Mouse (Mus musculus) T-helper 17 cell (primary cell): ENCODE measurements around the gene Spag16.

Experiments
- in situ Hi-C, 2 experiments: fragments of 300-600 bp; cut with MboI, MseI; formaldehyde crosslinking; loops; 1 replicate in 1 of 2; 2 replicates in 1 of 2; pipeline ENCODE4 v1.15.1; 2025; ENCODE audit warnings: high pct_unique_total_duplicates in 2 of 2

Gene Spag16

DNA sequence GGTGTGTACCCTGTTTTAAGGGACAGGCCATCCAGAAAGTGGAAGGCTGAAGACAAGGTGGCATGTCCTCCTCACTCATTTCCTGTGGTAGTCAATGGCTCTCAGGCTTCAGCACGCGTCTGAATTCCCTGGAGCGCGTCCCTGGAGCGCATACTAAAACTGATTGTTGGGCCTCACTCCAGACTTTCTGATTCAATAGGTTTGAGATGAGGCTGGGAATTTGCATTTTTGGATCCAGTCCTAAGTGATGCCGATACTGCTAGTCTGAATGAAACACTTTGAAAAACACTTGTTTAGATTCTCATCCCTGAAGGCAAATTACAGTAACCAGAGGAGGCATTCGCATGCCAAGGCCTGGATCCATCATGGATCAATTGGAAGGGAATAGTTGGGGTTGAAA lies 553.3 kb downstream of the Spag16 start:
- in situ Hi-C loops = no loop called here

DNA sequence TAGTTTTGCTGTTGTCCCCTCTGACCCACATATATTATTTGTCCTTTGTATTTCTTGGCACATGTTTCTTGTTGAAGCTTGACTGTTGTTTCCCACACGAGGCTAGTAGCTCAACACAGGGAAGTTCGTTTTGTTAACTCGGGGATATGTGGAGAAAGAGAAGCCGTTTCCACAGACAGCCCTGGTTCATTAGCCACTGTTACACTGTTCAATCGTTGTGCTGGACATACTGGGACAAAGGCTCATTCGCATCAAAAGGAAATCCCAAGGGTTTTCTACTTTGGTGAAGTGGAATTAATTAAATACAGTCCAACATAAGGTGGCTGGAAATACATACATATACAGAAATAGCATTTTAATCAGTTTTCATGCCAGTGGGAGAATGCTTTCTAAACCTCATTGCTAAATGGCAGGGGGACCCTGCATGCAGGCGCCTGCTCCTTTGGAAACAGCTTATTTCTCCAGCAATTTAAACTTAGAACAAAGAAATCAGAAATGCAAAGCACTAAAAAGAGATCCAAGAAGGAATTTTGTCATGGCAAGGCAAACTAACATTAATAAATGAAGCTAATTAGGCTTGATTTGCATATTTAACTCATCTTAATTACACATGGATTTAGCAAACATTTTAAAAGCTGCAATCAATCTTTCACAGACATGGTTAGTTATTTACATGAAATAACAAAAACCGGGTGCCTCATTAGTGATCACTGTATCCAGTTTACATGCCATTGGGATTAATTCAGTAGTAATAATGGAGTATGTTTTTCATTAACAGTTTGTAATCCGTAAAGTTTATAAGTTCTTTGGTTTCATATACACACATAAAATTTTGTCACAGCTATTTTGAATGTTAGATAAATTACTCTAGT lies 615.7 kb downstream of the Spag16 start:
- in situ Hi-C loops = no loop called here

DNA sequence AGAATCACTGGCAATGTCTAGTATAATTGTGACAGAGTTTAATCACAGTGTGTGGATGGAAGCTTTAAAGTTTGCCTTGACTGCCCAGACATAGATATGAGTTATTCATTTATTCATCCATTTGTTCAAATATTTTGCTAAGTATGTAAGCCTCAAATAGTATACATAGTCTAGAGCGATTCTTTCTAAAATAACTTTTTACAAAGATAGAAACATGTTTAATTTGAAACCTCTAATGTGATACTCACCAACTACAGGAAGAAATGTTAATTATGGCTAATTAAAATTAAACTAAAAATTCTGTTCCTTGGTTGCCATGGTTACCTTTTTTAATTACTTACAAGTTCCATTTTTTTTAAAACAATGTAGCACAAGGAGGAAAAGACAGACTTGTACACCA lies 653.1 kb downstream of the Spag16 start:
- in situ Hi-C loops = no loop called here

DNA sequence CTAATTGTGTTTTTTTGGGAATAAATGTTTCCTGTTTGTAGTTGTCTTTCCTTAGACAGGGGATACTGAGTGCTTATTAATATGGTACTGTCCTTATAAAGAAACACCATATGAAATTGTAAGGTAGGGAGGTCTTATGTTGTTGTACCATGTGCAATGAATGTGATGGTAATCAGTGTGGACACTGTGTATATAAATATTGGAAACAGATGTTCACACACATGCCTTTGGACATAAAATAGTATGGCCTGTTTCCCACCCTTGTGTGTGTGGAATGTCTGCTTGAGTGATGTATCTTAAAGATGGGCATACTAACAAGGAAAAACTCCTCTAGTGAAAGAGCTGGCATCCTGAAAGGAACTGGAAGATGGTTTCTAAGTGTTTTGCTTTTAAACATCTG lies 692.1 kb downstream of the Spag16 start:
- in situ Hi-C loops = no loop called here

DNA sequence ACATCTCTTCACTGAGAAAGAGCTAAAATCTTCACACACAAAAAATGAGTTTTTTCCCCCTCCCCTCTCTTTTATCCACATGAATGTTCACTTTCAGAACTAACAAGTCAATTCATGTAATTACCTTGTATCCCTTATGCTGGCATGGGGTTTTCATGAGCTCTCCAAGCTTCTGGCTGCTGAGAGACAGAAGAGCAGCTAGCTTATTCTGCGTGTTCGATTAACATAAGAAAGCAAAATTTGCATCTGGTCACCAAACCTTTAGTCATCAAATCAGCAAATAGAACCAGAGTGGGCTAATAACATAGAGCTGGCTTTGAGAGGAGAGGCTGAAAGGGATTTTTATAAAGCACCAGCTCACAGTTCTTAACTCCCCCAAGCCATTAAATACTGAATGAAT lies 700.4 kb downstream of the Spag16 start:
- in situ Hi-C loops = no loop called here

DNA sequence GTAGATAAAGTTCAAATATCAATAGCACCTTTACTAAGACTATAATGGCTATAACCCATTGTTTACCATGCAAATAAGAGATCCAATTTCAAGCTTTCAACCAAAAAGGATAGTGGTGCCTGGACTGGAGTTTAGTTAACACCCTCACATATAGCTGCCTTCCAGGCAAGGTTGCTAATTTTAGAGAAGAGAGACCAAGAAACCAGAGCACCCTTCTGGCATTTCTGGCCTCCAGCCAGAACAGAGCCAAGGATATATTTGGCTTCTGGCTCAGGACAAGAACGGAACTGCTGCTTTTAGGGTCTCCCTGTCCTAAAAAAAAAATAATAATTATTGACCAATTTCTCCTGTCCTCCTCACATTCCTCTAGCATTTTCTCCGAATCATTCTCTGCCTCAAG lies 703.0 kb downstream of the Spag16 start:
- in situ Hi-C loops = no loop called here

DNA sequence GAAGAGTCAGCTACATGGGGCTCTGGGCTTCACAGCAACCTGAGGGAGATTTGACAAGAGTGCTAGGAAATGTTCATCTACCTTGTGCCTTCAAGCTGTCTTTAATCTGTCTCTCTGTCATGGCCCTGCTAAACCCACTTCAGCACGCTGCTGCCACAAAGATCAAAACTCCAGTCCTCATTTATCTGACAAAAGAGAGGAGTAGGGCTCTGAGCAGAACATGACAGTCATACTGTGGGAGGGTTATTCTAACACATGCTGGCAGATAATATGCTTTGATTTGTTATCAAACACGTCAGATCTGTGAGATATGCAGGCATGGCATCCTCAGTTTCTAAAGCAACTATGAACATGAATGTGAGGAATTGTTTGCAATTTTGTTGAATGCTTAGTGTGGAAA lies 725.1 kb downstream of the Spag16 start:
- in situ Hi-C loops = no loop called here

DNA sequence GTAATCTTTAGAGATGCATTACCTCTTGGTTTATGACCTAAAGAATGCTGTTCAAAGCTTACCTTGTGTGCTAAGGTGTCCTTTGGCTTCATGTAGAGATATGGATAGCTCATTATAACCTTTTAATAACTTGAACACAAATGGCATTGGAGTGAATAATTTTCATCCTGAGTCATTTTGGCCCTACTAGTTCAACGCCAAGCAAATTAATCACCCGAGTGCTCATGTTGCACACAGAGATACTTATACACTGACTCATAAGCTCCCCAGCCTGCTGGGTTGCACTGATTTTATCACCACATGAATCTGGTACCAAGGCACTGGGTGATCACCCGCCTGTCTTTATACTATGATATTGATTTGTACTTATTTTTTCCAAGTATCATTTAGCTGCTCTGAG lies 795.0 kb downstream of the Spag16 start:
- in situ Hi-C loops = no loop called here

DNA sequence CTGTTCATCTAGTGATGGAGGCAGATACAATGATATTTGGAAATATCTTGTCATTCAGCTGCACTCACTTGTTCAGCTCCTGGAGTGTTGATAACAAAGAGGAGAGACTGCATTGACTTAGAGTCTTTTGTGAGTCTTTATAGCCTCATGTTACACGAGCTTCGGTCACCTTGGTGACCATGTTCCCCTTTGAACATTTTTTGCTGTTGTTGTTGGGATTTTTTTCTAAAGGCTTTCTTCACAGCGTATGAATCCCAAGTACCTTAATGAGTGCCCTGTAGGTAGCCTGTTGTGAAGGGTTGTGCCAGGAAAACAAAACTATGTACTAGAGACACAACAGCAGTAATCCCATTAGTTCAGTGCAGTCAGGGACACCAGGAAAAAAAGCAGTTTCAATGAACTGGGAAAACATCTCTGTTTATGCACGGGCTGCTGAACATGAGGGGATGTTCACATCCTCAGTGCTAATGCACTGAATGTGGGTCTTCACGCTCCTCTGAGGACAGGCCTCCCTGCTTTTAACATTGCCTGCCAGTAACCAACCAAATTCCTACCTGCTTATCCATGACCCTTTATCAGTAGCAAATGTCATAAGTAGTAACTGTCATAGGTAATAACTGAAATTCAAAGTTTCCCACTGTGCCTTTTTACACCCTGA lies 798.2 kb downstream of the Spag16 start:
- in situ Hi-C loops = no loop called here

DNA sequence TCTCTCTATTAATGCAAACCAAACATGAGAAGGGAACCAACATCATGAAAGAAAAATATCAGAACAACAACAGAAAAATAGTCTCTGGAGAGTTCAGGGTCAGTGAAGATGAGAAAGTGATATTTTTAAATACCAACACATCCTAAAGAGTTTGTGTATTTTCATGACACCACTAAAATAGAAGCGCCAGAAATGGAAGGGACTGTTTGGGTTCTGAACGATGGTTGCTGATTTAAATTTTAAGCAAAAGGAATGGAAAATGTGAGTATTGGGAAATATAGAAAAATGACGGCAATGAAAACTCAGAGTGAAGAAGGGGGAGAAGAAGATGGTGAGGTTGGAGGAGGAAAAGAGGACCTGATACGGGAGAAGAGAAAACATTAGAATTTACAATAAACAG lies 825.9 kb downstream of the Spag16 start:
- in situ Hi-C loops = no loop called here

DNA sequence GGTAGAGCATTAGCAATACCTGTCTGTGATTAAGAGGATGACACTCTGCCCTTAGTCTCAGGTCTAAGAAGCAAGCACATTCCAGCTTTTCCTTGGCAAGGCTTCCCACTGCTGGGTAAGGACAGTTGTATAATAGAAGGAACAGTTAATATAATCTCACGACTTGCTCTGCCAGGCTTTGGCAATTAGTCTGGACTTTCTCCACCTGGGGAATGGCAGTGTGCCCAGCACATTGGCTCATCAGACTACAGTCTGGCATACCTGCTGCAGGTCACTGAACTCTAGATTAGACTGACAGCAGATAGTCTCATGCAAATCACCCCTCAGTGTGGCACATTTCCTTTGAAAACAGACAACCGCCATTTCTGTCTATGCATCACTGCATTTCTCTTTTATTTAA lies 865.8 kb downstream of the Spag16 start:
- in situ Hi-C loops = no loop called here

DNA sequence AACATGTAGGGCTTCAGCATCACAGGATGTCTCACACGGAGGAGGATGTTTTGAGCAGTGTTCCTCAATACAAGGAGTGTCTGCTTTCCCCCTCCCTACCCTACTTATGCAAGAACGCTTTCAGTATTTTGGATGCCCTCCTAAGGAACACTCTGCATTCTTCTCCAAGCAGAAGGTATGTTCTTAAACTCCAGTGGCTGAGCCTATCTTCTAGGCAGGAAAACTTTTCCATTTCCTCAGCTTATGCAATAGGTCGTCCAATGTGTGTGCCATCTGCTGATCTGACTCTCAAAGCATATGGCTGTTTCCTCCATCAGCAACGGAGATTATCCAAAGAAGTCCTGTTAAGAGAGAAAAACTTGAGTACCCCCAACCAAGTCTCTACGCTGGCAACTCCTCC lies 873.5 kb downstream of the Spag16 start:
- in situ Hi-C loops = no loop called here

DNA sequence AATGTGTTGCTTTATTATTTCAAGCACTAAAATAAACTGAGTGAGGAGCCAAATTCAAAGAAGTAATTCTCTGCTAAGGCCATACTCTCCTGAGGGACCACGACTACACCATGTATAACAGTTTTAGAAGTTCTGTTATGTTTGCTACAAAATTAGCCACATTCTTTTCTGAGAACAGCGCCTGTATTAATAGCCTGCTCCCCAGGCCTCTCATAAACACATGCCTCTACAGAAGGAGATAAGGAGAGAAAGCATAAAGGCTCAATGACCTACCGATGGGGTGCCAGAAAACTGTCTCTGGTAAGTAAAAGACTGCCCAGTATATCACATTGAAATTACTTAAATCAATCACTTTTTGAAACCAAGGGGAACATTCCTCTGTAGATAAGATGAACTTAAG lies 877.2 kb downstream of the Spag16 start:
- in situ Hi-C loops = no loop called here

DNA sequence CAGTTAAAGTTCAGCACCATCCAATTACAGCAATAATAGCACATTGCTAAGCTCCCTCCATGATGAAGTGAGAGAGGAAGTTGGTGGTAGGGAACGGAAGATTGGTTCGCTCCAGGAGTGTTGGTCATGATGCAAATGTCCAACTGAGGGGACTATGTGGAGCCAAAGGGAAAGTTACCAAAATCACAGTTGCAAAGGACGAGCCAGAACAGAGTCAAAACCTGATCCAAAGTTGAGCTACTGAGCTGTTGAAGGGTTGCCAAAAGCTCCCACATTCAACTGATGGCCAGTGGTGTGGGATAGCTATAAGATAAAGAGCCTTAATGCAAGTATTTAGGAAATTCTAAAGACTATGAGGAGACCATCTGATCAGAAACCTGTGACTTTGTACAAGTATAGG lies 879.1 kb downstream of the Spag16 start:
- in situ Hi-C loops = no loop called here

DNA sequence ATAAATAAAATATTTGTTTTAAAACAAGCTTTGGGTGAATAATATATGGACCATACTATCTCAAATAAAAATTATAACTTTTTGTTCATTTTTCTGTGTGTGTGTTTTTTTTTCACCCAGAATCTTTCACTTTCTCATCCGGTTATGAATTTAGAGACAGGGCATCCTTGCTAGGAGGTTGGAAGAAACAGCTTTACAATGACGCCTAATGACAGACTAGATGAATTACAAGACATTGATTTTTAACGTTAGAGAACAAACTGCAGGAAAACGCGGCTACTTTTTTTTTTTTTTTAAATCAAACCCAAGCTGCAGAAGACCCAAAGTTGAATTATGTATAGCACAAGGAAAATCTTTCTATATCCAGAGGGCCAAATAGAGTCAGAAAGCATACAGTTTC lies 898.3 kb downstream of the Spag16 start:
- in situ Hi-C loops = no loop called here

DNA sequence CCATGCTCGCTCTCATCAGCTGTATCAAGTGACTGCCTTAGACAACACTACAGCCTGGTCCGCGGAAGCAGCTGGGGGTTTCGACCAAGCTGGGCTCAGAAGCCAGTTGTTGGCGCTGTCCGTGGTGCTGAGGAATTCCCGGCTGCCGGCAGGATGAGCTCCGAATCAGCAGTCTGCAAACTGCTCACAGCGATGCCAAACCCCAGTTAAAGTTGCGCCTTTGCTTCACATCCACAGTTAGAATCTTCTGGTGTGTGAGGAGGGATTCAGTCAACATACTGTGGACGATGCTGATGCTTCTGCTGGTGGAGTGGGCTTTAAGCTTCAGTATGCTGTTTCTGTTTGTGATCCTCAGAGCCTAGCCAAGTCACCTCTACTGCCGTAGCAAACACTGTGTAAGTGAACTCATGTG lies 898.9 kb downstream of the Spag16 start, which contains the start of gene Vwc2l:
Gene Vwc2l, plus strand, starts transcription at position 61 of the 412 bp plus-strand sequence.
- in situ Hi-C loops = no loop called here
